Mouse (Mus musculus): ENCODE results near the gene Palm3. TPM values are rescaled to one million over a fixed set of nuclear protein-coding genes. Genes with fewer than 3 reads are reported as not detected.
"Not testable (repeated sequence)": the region's sequence is repeated elsewhere in the genome, so short reads cannot be mapped to it uniquely, and the experiment has no call there.

The Palm3 gene
- 1 to 10 TPM; 2.0 to 2.9 TPM for polyA plus RNA-seq (2017; shearing (Covaris generic))

- no peak for ATAC-seq
These were observed at the start of gene Palm3 for GRCm38 (mm10) chr8:84021096-84021495. Gene Palm3 (plus strand): TSS chr8:84021471.

- no peak for ATAC-seq
These were observed 49.6 kb upstream of the Palm3 start for GRCm38 (mm10) chr8:83971661-83972060.

DNA sequence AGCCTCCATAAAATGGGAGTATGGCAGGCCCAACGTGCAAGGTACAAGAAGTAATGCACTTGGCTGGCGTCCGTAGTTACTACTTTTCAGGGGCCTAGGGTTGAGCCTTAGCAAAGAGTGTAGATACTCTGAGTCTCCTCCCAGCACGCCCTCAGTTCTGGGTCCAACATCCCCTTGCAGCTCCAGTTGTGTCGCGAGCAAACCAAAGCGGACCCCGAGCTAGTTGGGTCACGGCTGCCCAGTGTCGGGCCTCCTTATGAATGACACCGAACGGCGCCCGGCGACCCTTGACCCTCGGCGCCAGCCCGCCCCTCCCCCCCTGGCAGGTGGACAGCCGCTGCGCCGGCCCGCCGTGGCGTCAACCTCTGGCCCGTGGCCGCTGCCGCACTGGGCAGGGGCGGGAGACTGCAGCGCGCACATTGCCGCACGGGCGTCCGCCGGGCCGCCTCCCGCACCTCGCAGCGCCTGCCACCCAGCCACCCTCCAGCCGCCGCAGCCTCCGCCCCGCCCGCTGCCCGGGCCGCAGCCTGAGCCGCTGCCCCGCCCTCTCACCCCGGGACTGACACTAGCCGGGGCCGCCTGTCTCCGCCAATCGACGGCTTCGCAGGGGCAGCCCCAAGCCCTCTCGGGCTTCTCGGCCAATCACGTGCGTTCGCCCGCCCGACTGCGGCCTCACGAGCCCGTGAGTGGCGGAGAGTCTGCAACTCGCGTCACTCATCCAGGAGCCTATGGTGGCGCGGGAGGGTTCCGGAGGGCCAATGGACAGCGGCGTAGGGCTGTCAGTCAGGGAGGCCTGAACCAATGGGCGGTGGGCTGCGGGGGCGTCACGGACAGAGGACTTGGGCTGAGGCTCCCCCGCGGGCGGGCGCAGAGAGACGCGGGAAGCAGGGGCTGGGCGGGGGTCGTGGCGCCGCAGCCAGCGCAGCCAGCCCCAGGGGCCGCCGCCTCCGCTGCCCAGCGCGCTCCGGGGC is 48.8 kb upstream of the Palm3 start, which contains the start of gene Prkaca:
Prkaca (plus strand) TSS at position 844 of the 971 bp plus-strand sequence.
- peak; percentile 99 for ATAC-seq

DNA sequence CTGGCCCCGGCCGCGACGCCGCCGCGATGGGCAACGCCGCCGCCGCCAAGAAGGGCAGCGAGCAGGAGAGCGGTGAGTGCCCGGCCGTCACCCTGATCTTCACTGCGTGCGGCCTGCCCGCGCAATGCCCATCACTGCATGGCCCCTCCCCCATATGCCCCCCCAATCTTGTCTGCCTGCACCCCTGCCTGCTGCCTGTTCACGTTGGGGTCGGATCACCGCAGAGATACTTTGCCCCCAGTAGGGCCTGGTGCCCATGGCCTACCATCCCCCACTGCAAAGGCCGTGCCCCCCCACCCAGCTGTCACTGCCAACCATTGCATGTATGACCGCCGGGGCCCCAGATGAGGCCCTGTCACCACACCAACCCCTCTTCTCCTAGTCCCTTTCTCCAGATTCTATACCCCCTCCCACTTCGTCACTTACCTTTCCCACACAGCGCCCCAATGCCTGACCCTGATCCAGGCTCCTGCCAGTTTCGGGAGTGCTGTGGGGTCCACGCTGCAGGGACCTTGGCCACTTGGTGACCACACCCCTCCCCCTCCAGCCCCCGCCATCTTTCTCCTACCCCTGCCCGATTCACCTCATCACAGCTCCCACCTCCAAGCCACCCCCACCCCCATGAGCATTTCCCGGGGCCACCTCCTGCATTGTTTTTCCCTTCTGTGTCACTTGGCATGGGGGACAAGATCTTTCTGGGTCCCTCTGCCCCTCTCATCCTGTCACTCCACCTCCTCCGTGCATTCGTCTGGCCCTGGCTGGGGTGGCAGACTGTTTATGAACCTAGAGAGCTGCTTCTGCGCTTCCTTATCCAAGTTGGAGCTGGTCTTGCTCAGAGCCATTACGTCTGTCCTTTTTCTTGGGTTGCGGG is 47.9 kb upstream of the Palm3 start:
- ATAC-seq, result no peak

DNA sequence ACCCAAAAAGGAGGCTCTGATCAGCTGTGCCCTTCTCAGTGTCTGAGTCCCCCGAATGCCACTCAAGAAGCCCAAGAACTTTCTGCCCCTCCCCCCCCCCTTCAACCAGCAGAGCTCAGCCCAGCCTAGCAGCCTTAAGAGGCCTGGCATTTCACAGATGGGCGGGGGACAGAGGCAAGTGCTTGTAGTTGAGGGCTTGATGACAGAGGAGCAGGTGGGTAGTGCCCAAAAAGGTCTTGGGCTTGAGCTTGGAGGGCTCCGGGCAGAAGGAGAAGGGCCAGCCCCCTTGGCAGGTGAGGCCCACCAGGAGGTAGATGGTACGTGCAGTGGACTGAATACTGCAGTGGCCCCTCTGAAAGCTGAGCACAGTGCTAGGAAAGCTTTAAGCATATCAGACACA is 46.8 kb upstream of the Palm3 start:
- ATAC-seq, result no peak

GRCm38 (mm10) chr8:83976101-83976630 is 45.1 kb upstream of the Palm3 start:
- no peak for ATAC-seq

GRCm38 (mm10) chr8:83976779-83977350 is 44.4 kb upstream of the Palm3 start:
- ATAC-seq, result no peak

DNA sequence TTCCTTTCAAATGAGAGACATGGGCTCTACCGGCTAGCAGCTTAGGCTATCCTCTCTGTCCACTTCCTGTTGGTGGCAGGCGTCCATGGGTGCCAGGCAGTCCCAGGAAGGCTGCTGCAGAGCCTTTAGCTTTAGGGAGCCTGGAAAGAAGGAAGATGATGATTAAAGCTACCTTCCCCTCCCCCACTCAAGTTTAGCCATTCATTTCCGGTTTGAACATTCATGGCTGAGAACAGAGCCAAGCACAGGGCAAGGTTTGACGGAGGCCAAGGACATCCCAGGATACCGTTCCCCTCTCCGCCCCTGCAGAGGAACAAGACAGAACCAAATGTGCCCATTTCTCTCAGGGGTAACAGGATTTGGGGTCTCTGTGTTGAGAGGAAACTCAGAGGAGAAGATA is 43.6 kb upstream of the Palm3 start:
- no peak for ATAC-seq

- ATAC-seq, result no peak
These were observed 43.1 kb upstream of the Palm3 start for GRCm38 (mm10) chr8:83978200-83978599.

GRCm38 (mm10) chr8:83980250-83980649 is 41.0 kb upstream of the Palm3 start:
- no peak for ATAC-seq

DNA sequence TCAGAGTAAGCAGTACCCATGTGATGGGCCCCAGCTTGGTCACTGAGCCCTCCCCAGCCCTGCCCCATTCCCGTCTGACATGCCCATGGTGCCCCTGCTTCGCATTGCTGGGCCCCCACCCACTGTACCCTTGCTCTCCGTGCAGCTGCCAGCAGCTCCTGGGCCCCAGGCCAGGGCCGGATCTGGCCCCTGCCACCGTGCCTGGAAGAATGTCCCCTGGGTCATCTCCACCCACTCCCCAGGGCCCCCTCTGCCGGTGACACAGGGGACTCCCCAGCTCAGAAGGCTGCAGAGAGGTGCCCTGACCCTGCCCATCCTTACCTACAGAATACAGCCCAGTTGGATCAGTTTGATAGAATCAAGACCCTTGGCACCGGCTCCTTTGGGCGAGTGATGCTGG is 40.4 kb upstream of the Palm3 start:
- no peak for ATAC-seq

DNA sequence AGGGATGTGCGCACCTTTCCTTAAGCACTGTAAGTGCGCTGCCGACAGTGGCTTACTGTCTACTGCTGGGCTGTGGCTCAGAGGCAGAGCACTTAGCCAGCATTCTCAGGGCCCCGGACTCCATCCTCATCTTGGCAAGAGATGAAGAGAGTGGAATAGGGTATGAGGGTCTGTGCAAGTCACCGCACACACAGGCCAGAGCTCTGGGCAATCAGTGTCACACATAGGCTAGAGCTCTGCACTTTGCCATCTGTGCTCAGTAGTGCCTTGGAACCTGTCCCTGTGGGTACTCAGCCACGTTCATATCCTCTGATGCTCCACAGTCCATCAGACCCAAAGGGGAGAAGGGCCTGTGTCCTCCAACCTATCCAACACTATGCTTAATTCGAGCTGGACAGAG is 39.7 kb upstream of the Palm3 start:
- no peak for ATAC-seq

- no peak for ATAC-seq
These were observed 38.8 kb upstream of the Palm3 start for GRCm38 (mm10) chr8:83982449-83982848.

- ATAC-seq, result not testable (repeated sequence)
These were observed 38.0 kb upstream of the Palm3 start for GRCm38 (mm10) chr8:83983222-83983621.

DNA sequence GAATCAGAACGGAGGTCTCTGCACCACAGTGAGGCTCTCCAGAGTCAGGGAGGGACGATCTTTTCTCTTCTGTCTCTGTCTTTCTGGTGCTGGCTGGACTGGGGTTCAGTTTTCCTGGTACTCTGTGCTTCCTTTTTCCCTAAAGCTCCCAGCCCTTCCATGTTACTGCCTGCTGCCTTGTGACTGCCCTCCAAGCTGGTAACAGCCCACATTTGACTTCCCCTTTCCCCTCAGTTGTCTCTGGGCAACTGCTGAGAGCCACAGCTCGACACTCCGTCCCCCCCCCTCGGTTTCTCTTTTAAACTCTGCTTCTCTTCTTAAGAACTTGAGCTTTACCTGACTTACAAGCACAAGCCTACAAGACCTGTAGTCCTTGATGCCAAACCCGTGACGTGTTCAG is 32.0 kb upstream of the Palm3 start:
- ATAC-seq, result no peak

DNA sequence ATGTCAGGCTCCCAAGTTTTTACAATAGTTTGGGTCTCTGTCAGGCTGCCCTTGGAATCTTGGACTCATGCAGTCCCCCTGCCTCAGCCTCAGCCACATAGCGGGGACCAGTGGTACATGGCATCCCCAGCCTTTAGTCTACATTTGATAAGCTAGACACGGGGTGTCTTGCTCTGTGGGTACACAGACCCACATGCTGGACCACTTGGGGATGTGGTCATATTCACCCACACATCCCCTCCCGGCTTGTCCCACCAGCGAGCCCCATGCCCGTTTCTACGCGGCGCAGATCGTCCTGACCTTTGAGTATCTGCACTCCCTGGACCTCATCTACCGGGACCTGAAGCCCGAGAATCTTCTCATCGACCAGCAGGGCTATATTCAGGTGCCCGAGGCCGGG is 31.1 kb upstream of the Palm3 start:
- ATAC-seq, result no peak

- no peak for ATAC-seq
These were observed 28.8 kb upstream of the Palm3 start for GRCm38 (mm10) chr8:83992488-83992887.

- ATAC-seq, result no peak
These were observed 27.2 kb upstream of the Palm3 start for GRCm38 (mm10) chr8:83994030-83994429.

DNA sequence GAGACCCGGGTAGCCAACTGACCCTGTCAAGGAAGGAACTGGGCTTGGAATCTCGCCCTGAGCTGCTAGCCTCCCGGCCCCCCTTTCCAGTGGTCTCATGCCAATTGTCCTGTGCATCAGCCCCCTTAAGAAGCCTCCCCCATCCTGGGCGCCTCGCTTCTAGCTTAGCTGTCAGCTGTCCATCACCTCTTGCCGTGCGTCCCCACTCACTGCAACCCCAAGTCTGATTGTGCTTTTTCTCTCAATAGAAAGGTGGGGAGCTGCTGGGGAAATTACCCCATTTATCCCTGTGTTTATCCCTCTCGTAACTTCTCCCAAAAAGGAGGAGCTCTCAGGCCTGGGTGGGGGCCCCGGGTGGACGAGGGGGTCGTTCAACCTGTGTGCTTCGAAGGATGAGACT is 25.3 kb upstream of the Palm3 start:
- ATAC-seq, result no peak

- peak; percentile 48 for ATAC-seq
These were observed 24.4 kb upstream of the Palm3 start for GRCm38 (mm10) chr8:83996567-83997505.

DNA sequence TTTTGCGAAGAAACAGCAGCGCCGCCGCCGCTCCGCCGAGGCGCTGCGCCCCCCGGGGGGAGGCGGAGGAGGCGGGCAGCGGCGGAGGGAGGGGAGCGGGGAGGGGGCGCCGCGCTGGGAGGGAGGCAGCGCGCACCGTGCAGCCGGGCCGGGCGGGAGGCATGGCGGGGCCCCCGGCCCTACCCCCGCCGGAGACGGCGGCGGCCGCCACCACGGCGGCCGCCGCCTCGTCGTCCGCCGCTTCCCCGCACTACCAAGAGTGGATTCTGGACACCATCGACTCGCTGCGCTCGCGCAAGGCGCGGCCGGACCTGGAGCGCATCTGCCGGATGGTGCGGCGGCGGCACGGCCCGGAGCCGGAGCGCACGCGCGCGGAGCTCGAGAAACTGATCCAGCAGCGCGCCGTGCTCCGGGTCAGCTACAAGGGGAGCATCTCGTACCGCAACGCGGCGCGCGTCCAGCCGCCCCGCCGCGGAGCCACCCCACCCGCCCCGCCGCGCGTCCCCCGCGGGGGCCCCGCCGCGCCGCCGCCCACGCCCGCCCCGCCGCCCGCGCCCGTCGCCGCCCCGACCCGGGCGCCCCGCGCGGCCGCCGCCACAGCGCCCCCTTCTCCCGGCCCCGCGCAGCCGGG is 23.6 kb upstream of the Palm3 start, which contains the start of gene Samd1:
Samd1 (plus strand) TSS at position 162 of the 631 bp plus-strand sequence.
- ATAC-seq, result peak; percentile 2

All from CD4-positive, CD25-positive, alpha-beta regulatory T cell, adult 4 months (primary cell).